Mouse (Mus musculus) G1E (cell line): ENCODE measurements around the gene Cuedc2. TPM values are rescaled to one million over a fixed set of nuclear protein-coding genes. Genes with fewer than 3 reads are reported as not detected.
A peak's percentile ranks its signal among the peaks of the same experiment; 100 is the strongest.

Source experiments
- ATAC-seq: 2 replicates; pipeline ENCODE4 v1.8.0; 2016; ENCODE audit warnings: mild to moderate bottlenecking; ENCODE audit not compliant: insufficient number of reproducible peaks, poor library complexity, low FRiP score, severe bottlenecking; ENCODE audit errors: extremely low read depth
- DNase-seq: peaks from one replicate; pipeline ENCODE4 v3.0.0; 2012; ENCODE audit warnings: low spot score
- H3K27me3 ChIP-seq: 2 replicates; pipeline ENCODE4 v1.6.1; 2012; ENCODE audit warnings: mild to moderate bottlenecking, low read length, inconsistent platforms; ENCODE audit not compliant: insufficient read depth
- H3K36me3 ChIP-seq: replicated peaks from 2 replicates; pipeline ENCODE3; 2012; ENCODE audit warnings: mild to moderate bottlenecking, inconsistent platforms
- H3K4me1 ChIP-seq: 2 replicates; pipeline ENCODE4 v1.6.1; 2012; ENCODE audit warnings: low read depth, low read length, inconsistent platforms, mixed read lengths; ENCODE audit not compliant: insufficient read depth
- H3K4me3 ChIP-seq: 2 replicates; pipeline ENCODE4 v1.5.1; 2012; ENCODE audit warnings: low read depth, mild to moderate bottlenecking, inconsistent platforms, low read length, moderate library complexity, mixed read lengths
- H3K9me3 ChIP-seq: replicated peaks from 2 replicates; pipeline ENCODE4 v1.6.1; 2012; ENCODE audit warnings: inconsistent platforms
- CTCF ChIP-seq: IDR thresholded peaks from 2 replicates; pipeline ENCODE4 v1.5.1; 2012; ENCODE audit warnings: low read depth, low read length, inconsistent platforms, mixed read lengths
- GATA1 ChIP-seq: IDR thresholded peaks from 2 replicates; pipeline ENCODE4 v1.6.1; 2012; ENCODE audit warnings: borderline replicate concordance, low read length, inconsistent platforms, mixed read lengths
- GATA2 ChIP-seq: IDR thresholded peaks from 2 replicates; pipeline ENCODE4 v1.6.1; 2012; ENCODE audit warnings: low read depth, low read length, inconsistent platforms, borderline replicate concordance
- POLR2AphosphoS5 ChIP-seq: IDR thresholded peaks from 2 replicates; pipeline ENCODE4 v1.6.1; 2012; ENCODE audit warnings: low read depth, low read length, inconsistent platforms; ENCODE audit not compliant: insufficient replicate concordance
- TAL1 ChIP-seq: conservative IDR thresholded peaks from 2 replicates; pipeline ENCODE4 v1.6.1; 2012; ENCODE audit warnings: low read depth, low read length, inconsistent platforms, mixed read lengths
- polyA plus RNA-seq: library from polyadenylated mRNA; stranded (reverse); fragments of >175 nt; gene quantifications from 2 replicates; pipeline ENCODE4 v1.2.3, GENCODE M21; 2012
- total RNA-seq, 2 experiments: library from RNA; stranded (forward) in 1 of 2; stranded (reverse) in 1 of 2; fragments of 200-1000 nt in 1 of 2; fragments of >200 nt in 1 of 2; fragmentation: Nextera tagmentation in 1 of 2; gene quantifications; 2 replicates each; pipeline ENCODE4 v1.2.3; 2014 to 2017

Gene Cuedc2
- total and polyA plus RNA-seq, 3 experiments: 39.2 to 147 (median 142) TPM

GRCm38 (mm10) chr19:46312566-46312965 lies 25.9 kb downstream of the Cuedc2 start:
- Histone ChIP-seq H3K36me3 (peaks cover 64% of the 10 kb centered on the region), H3K9me3 (peaks cover 4% of the 10 kb centered on the region), H3K27me3 (peaks cover 9% of the 10 kb centered on the region; the same call in 1 of the 2 replicates), H3K4me1 (peaks cover 76% of the 10 kb centered on the region), H3K4me3 (no peak overlapping the region)
- DNase-seq (peak; percentile 0), ATAC-seq (no peak)
- TF ChIP-seq CTCF: no peak
- no peak for TF ChIP-seq TAL1
- TF ChIP-seq GATA1: no peak
- TF ChIP-seq GATA2: no peak
- no peak for TF ChIP-seq POLR2AphosphoS5

DNA sequence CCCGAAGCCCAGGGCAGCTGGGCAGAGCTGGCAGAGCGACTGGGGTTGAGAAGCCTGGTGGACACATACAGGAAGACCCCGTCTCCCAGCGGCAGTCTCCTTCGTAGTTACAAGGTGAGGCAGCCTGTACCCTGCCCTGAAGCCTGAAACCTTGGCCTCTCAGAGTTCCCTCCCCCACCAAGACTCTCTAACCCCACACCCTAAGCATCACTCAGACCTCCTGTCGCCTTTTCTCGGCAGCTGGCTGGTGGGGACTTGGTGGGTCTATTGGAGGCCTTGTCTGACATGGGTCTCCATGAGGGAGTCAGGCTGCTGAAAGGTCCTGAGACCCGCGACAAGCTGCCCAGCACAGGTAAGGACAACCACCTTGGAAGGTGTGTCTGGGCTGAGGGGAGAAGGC lies 27.2 kb downstream of the Cuedc2 start:
- H3K4me1 ChIP-seq: peaks cover 76% of the 10 kb centered on the region
- DNase-seq (no peak), ATAC-seq (no peak)
- H3K27me3 ChIP-seq: no peaks in the 10 kb centered on the region
- TF ChIP-seq GATA1: no peak
- no peak for TF ChIP-seq CTCF
- TF ChIP-seq TAL1: no peak
- no peak for TF ChIP-seq POLR2AphosphoS5
- TF ChIP-seq GATA2: no peak
- H3K4me3 ChIP-seq: no peak overlapping the region
- peaks cover 75% of the 10 kb centered on the region for H3K36me3 ChIP-seq
- H3K9me3 ChIP-seq: no peaks in the 10 kb centered on the region

DNA sequence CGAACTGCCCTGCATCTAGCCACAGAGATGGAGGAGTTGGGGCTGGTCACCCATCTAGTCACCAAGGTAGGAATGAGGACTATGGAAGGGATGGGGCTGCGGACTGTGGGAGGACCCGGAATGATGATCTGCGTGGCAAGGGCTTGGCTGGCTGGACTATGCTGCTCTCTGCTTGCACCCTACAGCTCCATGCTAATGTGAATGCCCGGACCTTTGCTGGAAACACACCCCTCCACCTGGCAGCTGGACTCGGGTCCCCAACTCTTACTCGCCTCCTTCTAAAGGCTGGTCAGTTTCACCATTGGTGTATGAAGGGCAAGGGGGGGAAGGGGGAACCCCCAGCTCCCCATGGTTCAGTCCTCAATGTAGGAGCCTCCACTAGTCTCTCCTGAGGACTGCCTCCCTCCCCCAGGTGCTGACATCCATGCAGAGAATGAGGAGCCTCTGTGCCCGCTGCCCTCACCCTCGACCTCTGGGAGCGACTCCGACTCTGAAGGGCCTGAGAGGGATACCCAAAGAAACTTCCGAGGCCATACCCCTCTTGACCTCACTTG lies 28.1 kb downstream of the Cuedc2 start:
- no peak overlapping the region for H3K4me3 ChIP-seq
- no peak for DNase-seq
- H3K4me1 ChIP-seq: peaks cover 73% of the 10 kb centered on the region
- H3K36me3 ChIP-seq: peaks cover 75% of the 10 kb centered on the region
- H3K9me3 ChIP-seq: no peaks in the 10 kb centered on the region
- H3K27me3 ChIP-seq: no peaks in the 10 kb centered on the region
- no peak for ATAC-seq
- TF ChIP-seq POLR2AphosphoS5 (no peak), TAL1 (no peak), CTCF (no peak)

- Histone ChIP-seq H3K27me3 (no peaks in the 10 kb centered on the region), H3K9me3 (no peaks in the 10 kb centered on the region), H3K4me1 (peaks cover 71% of the 10 kb centered on the region), H3K36me3 (peaks cover 75% of the 10 kb centered on the region), H3K4me3 (peak overlapping the region; percentile 44; the same call in 1 of the 2 replicates)
- DNase-seq (no peak), ATAC-seq (no peak)
- TF ChIP-seq GATA1 (no peak), CTCF (no peak), POLR2AphosphoS5 (no peak), TAL1 (no peak; the same call in 1 of the 2 replicates), GATA2 (no peak)
These were observed 28.7 kb downstream of the Cuedc2 start for GRCm38 (mm10) chr19:46309651-46310305.

DNA sequence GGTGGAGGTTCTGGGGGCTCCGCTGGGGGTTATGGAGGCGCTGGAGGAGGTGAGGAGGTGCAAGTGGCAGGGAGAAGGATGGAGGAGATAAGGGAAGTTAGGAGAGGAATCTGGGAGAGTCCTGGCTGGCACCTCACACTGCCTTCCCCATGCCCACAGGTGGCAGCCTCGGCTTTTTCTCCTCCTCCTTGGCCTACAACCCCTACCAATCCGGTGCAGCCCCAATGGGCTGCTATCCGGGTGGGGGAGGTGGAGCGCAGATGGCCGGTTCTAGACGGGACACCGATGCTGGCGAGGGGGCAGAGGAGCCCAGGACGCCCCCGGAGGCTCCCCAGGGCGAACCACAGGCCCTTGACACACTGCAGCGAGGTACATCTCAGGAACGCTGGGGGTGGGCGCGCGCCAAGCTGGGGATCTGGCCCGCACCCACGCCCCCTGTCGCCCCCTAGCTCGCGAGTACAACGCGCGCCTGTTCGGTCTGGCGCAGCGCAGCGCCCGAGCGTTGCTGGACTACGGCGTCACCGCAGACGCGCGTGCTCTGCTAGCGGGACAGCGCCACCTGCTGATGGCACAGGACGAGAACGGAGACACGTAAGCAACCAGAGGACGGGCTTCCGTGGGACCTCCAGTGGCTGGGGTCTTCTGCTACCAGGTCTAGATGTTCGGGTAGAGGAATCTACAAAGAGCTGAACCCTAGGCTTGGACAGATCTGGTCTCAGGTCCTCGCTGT lies 29.6 kb downstream of the Cuedc2 start:
- H3K4me3 ChIP-seq: peak overlapping the region; percentile 69; the same call in 1 of the 2 replicates
- ATAC-seq (no peak), DNase-seq (peak; percentile 73)
- no peaks in the 10 kb centered on the region for H3K9me3 ChIP-seq
- H3K36me3 ChIP-seq: peaks cover 73% of the 10 kb centered on the region
- TF ChIP-seq CTCF (peak; percentile 84), GATA2 (no peak)
- no peaks in the 10 kb centered on the region for H3K27me3 ChIP-seq
- peaks cover 68% of the 10 kb centered on the region for H3K4me1 ChIP-seq

- no peak for DNase-seq
- peak overlapping the region; percentile 69; the same call in 1 of the 2 replicates for H3K4me3 ChIP-seq
- H3K27me3 ChIP-seq: no peaks in the 10 kb centered on the region
- no peaks in the 10 kb centered on the region for H3K9me3 ChIP-seq
- ATAC-seq: no peak
- peaks cover 73% of the 10 kb centered on the region for H3K36me3 ChIP-seq
- peaks cover 69% of the 10 kb centered on the region for H3K4me1 ChIP-seq
- no peak for TF ChIP-seq TAL1
- TF ChIP-seq GATA2: no peak
- TF ChIP-seq POLR2AphosphoS5: no peak
- no peak for TF ChIP-seq CTCF
- no peak for TF ChIP-seq GATA1
These were observed 30.2 kb downstream of the Cuedc2 start for GRCm38 (mm10) chr19:46308303-46308702.
